Mouse (Mus musculus): ENCODE data around the gene Rbm18.
"Not testable (repeated sequence)": the region's sequence is repeated elsewhere in the genome, so short reads cannot be mapped to it uniquely, and the experiment has no call there.

The Rbm18 gene

GRCm38 (mm10) chr2:36136300-36136941 is at the start of gene Rbm18, which contains the start of gene Mrrf:
Rbm18 (minus strand) TSS chr2:36136773.
Mrrf (plus strand) TSS chr2:36136389.
- peak; percentile 97 for DNase-seq (ENCODE audit: low read depth, low spot score)

- DNase-seq (ENCODE audit: low read depth, low spot score): no peak
Measured at GRCm38 (mm10) chr2:36184876-36185275, 48.3 kb upstream of the Rbm18 start.

GRCm38 (mm10) chr2:36184192-36184591 is 47.6 kb upstream of the Rbm18 start:
- peak; percentile 13 for DNase-seq (ENCODE audit: low read depth, low spot score)

- peak; percentile 14 for DNase-seq (ENCODE audit: low read depth, low spot score)
Measured at GRCm38 (mm10) chr2:36183278-36183677, 46.7 kb upstream of the Rbm18 start.

GRCm38 (mm10) chr2:36181587-36182368 is 45.2 kb upstream of the Rbm18 start:
- not testable (repeated sequence) for DNase-seq (ENCODE audit: low read depth, low spot score)

- DNase-seq (ENCODE audit: low read depth, low spot score): no peak
Measured at GRCm38 (mm10) chr2:36179487-36179886, 42.9 kb upstream of the Rbm18 start.

GRCm38 (mm10) chr2:36172574-36172973 is 36.0 kb upstream of the Rbm18 start:
- no peak for DNase-seq (ENCODE audit: low read depth, low spot score)

- DNase-seq (ENCODE audit: low read depth, low spot score): no peak
Measured at GRCm38 (mm10) chr2:36172136-36172535, 35.6 kb upstream of the Rbm18 start.

- DNase-seq (ENCODE audit: low read depth, low spot score): no peak
Measured at GRCm38 (mm10) chr2:36169176-36169575, 32.6 kb upstream of the Rbm18 start.

- DNase-seq (ENCODE audit: low read depth, low spot score): no peak
Measured at GRCm38 (mm10) chr2:36167990-36168618, 31.5 kb upstream of the Rbm18 start.

- no peak for DNase-seq (ENCODE audit: low read depth, low spot score)
Measured at GRCm38 (mm10) chr2:36159336-36159735, 22.8 kb upstream of the Rbm18 start.

GRCm38 (mm10) chr2:36157461-36157860 is 20.9 kb upstream of the Rbm18 start:
- DNase-seq (ENCODE audit: low read depth, low spot score): no peak

- not testable (repeated sequence) for DNase-seq (ENCODE audit: low read depth, low spot score)
Measured at GRCm38 (mm10) chr2:36152401-36152800, 15.8 kb upstream of the Rbm18 start.

GRCm38 (mm10) chr2:36148876-36149365 is 12.3 kb upstream of the Rbm18 start:
- DNase-seq (ENCODE audit: low read depth, low spot score): no peak

- DNase-seq (ENCODE audit: low read depth, low spot score): no peak
Measured at GRCm38 (mm10) chr2:36139096-36139495, 2.5 kb upstream of the Rbm18 start.

GRCm38 (mm10) chr2:36135887-36136286 is 686 bp downstream of the Rbm18 start:
- DNase-seq (ENCODE audit: low read depth, low spot score): no peak

GRCm38 (mm10) chr2:36129051-36129450 is 7.5 kb downstream of the Rbm18 start:
- no peak for DNase-seq (ENCODE audit: low read depth, low spot score)

GRCm38 (mm10) chr2:36127973-36128372 is 8.6 kb downstream of the Rbm18 start:
- no peak for DNase-seq (ENCODE audit: low read depth, low spot score)

GRCm38 (mm10) chr2:36126795-36127429 is 9.7 kb downstream of the Rbm18 start:
- no peak for DNase-seq (ENCODE audit: low read depth, low spot score)

- DNase-seq (ENCODE audit: low read depth, low spot score): no peak
Measured at GRCm38 (mm10) chr2:36112632-36113031, 23.9 kb downstream of the Rbm18 start.

- DNase-seq (ENCODE audit: low read depth, low spot score): no peak
Measured at GRCm38 (mm10) chr2:36108615-36109014, 28.0 kb downstream of the Rbm18 start.
